Mouse (Mus musculus) kidney, postnatal 36 days (tissue): ENCODE measurements around the gene Zscan18.
"Not testable (repeated sequence)": the region's sequence is repeated elsewhere in the genome, so short reads cannot be mapped to it uniquely, and the experiment has no call there.

Experiments used
- DNase-seq, 2 experiments: peaks; one replicate each; pipeline ENCODE4 v3.0.0; 2021 to 2022; ENCODE audit warnings: mixed read lengths in 2 of 2

Gene Zscan18

GRCm38 (mm10) chr7:12802866-12803726, at the start of gene Zscan18:
Zscan18 (minus strand) TSS chr7:12803635.
- peak; percentile 52 to 70 for DNase-seq

DNA sequence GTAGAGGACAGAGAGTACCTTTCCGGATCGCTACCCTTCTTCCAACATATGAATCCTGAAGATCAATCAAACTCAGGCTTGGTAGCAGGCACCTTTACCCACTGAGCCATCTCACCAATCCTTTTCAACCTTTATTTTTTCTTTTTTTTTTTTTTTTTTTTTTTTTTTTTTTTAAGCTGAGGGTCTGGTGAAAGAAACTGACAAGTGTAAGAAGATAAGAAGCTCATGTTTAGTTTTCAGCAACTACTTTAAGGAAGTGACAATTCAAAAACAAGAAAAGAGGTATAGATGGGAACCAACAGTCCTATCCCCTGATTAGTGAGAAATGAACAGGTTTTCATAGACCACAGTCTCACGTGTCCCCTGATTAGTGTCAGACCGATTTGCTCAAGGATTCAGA, 32.3 kb upstream of the Zscan18 start:
- no peak for DNase-seq

DNA sequence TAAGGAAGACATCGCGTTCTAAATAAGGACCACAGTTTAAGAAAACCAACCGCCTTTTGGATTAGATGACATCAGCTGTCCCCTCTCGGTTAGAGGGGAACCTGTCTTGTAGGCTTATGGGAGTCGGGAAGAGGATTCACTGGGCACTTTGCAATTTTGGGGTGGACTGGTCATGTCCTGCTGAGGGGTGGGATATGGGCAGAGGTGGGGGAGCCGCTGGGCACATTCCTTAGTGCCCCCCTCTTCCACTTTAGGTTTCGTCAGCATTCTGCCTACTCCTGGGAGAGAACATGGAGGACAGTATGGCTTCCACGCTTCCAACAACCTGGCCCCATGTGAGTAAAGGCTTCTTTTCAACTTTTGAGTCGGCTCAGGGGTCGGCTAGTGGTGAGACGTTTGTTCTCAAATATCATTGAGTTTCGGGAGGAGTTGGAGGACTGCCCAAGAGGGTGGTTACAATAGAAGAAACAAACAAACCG, 31.8 kb upstream of the Zscan18 start:
- DNase-seq, result peak in 1 of 2 experiments; percentile 41

DNA sequence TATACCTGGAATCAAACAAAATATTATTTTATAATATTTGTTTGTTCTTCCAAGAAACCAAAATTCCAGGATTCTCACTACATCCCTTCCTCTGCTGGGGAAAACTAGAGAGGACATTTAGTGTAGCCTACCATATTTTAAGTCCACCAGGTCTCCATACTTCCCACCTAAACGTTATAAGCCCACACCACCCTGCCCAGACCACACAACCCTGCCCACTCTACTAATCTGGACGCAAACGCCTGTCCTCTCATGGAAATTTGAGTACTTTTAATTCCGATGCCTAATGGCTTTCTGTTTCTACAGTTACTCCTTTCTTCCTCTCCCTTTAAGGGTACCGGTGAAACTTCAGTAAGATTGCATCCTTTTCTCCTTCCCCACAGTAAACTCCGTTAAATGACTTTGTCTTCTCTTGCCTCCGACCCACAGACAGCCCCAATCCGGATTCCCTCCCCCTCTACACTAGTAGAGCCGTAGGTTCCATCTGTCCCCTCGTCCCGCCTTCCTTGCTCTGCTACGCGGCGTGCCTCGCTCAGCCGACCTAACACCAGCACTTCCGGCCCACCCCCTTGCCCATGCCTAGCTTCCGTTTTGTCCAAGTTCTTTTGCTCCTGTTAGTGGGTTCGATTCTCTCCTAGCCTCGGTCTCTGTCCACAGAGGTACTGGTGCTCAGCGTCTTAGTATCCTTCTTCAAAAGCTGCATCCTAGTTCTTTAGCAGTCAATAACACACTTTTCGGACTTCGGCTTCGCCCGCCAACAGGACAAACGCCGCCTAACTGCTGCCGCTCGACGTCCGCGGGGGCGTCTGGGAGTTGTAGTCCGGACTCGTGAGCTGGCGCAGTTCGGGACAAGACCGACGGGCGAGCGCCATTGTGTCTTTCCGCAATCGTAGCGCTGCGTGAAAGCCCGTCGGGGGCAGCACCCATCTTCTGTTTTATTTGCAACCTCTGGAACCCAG, 31.0 kb upstream of the Zscan18 start, which contains the start of gene Zfp110:
Zfp110 (plus strand) TSS at position 600 of the 959 bp plus-strand sequence.
- DNase-seq, result peak; percentile 93 to 95

DNA sequence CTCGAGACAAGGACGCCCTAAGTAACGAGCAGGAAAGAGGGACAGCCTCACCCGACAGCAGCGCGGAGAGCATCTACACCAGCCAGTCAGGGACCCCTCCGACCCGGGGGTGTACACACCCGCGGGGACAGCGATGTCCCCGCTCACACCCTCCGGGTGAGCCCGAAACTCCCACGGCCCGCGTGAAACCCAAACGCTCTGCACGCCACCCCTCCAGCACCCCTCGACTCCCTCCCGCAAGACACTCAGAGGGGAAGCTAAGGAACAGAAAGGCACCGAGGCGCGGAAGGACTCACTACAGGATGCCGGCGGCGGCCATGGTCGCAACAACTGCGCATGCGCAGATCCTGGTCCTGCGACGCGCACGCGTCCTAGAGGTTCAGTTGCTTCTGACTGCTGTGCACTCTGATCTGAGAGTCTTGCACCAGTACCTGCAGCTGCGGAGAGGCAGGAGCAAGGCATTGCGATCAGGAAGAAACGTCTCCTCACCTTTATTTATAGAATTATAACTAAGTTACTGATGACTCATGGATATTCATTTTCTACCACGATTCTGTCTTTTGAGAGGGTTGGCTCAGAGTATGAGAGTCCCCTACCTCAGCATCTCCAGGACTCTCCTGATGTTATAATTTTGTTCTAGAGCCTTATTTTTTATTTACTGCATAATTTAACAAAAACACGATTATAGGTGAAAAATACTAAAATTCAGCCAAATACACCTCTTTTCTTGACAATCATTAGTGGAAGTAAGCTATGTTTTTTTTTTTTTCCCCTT, 15.3 kb upstream of the Zscan18 start, which contains the start of gene Zfp329:
Zfp329 (minus strand) TSS at position 338 of the 775 bp plus-strand sequence.
- peak; percentile 94 to 95 for DNase-seq

DNA sequence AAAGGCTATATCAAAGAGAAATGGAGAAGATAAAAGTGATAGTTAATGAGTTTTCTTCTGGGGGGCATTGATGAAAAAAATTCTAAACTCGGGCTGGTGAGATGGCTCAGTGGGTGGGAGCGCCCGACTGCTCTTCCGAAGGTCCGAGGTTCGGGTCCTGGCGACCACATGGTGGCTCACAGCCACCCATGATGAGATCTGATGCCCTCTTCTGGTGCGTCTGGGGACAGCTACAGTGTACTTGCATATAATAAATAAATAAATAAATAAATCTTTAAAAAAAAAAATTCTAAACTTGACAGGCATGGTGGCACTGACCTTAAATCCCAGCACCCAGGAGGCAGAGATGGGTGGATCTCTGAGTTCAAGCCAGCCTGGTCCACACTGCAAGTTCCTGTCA, 12.1 kb upstream of the Zscan18 start:
- no peak for DNase-seq

- no peak for DNase-seq
Observed at GRCm38 (mm10) chr7:12803727-12804071, 264 bp upstream of the Zscan18 start.

- no peak for DNase-seq
Observed at GRCm38 (mm10) chr7:12799554-12799953, 3.9 kb downstream of the Zscan18 start.

DNA sequence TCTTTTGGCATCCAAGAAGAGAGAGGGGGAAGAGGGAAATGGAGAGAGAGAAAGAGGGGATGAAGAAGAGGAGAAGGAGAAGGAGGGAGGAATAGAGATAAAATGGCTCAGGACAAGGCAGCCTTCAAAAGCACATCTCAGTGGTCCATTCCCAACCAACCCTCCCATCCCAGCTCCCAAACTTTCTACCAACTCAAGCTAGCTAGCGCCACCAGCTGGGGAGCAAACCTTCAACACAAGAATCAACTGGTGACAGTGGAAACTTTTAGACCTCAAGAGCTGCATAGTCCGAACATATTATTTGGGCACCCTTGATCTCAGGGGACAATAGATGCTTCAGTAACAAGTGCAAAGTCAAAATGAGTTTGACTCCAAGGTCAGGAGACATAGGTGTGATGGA, 5.5 kb downstream of the Zscan18 start:
- no peak for DNase-seq

GRCm38 (mm10) chr7:12792624-12793023, 10.8 kb downstream of the Zscan18 start:
- DNase-seq, result not testable (repeated sequence)

DNA sequence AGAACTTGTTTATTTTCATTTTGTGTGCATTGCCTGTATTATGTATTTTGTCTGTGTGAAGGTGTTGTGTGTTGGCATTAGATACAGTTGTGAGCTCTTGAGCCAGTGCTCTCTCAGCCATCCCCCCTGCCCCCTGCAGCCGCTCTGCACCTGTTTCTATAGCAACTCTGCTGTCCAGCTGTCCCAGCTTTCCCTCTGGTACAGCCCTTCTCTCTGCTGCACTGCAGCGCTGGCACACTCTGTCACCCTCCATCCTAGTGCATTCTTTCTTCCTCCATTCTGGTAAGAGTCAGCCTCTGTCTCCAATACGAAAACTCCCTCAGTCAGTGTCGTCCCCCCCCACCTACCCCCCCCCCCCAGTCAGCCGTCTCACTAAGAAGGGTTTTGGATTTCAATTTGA, 15.4 kb downstream of the Zscan18 start:
- DNase-seq, result no peak

- no peak for DNase-seq
Observed at GRCm38 (mm10) chr7:12787333-12787732, 16.1 kb downstream of the Zscan18 start.

- DNase-seq, result peak; percentile 59 to 80
Observed at GRCm38 (mm10) chr7:12780151-12780830, 23.1 kb downstream of the Zscan18 start.

GRCm38 (mm10) chr7:12779782-12780150, 23.7 kb downstream of the Zscan18 start:
- DNase-seq, result no peak

DNA sequence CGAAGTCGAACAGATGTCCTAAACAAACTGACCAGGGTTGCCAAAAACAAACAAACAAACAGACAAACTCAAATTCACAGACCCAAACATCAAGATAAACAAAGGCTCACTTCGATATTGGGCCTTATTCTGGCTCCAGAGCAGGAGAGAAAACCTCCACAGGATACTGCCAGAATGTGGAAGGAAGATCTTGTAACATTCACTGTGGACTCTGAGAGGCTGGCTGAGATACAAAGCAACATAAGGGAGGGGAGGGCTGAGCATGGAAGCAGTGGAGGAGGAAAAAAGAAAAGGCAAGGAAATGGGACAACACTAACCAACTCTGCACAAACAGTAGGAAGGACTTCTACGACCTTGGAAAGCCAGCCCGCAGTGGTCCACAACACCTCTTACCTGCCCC, 24.3 kb downstream of the Zscan18 start:
- no peak for DNase-seq

- peak; percentile 63 to 80 for DNase-seq
Observed at GRCm38 (mm10) chr7:12774606-12775005, 28.8 kb downstream of the Zscan18 start.

GRCm38 (mm10) chr7:12774111-12774510, 29.3 kb downstream of the Zscan18 start:
- no peak for DNase-seq

- no peak for DNase-seq
Observed at GRCm38 (mm10) chr7:12749431-12750198, 53.8 kb downstream of the Zscan18 start.

- no peak for DNase-seq
Observed at GRCm38 (mm10) chr7:12734904-12735303, 68.5 kb downstream of the Zscan18 start, which contains the start of gene Vmn2r56. Vmn2r56 (minus strand) TSS chr7:12735004.
